Mouse (Mus musculus) neural tube, postnatal 0 days (tissue): ENCODE data around the gene N4bp3. TPM values are rescaled to one million over a fixed set of nuclear protein-coding genes. Genes with fewer than 3 reads are reported as not detected.

ENCODE experiments used
- polyA plus RNA-seq: library from polyadenylated mRNA; unstranded; fragments of >200 nt; fragmentation: Nextera tagmentation; extraction: Ambion mirVana; gene quantifications from 2 replicates; pipeline ENCODE4 v1.2.1, GENCODE M21; 2015

Gene N4bp3
- polyA plus RNA-seq = 34.1 and 36.4 TPM in 2 replicates

GRCm38 (mm10) chr11:51650691-51651515 is at the start of gene N4bp3, which contains the start of gene D930048N14Rik:
N4bp3 (minus strand) TSS chr11:51650842.
D930048N14Rik (plus strand) TSS chr11:51650954.

DNA sequence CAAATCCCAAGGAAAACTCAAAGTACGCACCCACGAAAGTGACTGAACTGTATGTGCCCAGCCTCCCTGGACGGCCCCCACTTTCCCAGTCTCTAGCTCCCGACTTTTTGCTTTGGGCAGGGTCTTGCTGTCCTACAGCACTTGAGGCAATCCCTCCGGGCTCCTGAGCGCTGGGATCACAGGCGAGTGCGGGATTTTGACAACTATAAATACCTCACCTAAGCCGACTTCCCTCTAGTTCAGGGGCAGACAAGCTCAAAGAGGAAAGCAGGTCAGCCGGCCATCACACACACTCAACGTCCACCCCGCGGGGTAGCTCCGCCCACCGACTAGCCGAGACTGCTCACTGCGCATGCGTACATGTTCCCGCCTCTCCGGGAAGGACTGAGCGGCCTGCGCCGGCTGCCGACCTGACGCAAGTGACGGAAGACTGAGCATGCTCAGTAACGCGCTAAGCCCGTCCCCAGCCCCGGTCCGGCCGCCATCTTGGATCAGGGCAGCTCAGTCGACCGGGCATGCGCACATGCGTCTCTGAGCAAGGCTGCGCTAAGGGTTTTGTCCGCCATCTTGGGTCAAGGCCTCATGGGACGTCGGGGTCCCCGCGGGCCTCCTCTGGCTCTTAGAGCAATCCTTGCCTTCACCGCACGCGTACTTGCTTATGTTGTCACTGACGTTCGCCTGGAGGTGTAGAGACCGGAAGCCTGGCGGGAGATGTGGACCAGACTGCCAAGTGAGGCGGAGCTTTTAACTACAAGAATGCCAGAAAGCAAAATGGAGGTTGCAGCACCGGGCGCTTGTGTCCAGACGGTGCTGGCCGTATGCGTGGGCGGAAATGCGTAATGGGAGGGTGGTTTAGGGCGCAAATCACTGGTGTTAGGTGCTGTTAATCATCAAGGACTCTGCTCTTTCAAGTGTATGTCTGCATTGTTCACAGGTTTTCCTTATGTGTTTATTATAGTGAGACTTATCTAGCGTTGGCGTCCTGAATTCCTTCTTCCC is 38.0 kb upstream of the N4bp3 start, which contains the start of gene 0610009B22Rik:
Gene 0610009B22Rik, minus strand, starts transcription at position 545 of the 999 bp plus-strand sequence.

DNA sequence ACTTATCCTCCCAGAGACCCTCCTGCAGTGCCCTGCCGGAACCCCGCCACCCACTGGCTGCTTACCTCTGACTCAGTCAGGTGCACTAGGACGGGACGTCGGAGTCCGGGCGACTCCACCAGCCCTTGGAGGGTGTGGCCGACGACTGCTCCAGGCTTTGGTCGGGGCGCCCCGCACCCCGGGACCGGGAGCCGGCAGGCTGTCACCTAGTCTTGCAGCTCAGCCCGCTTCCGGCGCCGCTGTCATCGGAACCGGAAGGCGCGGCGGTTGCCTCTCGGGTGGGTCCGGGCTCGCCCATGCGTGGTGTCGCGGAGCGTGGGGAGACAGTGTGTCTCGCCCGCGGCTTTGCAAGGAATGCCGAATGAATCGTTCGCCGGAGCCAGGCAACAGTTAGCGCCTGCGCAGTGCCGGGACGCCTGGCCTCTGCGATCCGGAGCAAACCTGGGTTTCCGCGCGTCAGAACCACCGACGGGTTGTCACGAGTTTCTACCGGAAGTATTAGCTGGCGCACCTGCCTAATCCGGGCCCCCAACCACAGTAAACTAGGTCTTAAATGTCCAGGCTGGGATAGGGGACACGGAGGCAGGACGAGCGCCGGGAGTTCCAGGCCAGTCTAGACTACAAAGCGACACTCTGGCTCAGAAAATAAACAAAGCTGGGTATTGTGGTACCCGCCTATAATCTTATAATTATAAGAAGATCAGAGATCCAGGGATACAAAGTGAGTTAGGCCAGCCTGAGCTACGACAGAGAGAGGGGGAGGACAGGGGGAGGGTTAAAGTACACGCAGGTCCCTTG is 14.9 kb downstream of the N4bp3 start, which contains the start of gene Rmnd5b:
Gene Rmnd5b, minus strand, starts transcription at position 372 of the 798 bp plus-strand sequence.

GRCm38 (mm10) chr11:51619409-51620060 is 31.1 kb downstream of the N4bp3 start, which contains the start of gene Nhp2:
Nhp2 (plus strand) TSS chr11:51619735.

GRCm38 (mm10) chr11:51606447-51607095 is 44.1 kb downstream of the N4bp3 start, which contains the start of gene Hnrnpab:
Hnrnpab (minus strand) TSS chr11:51606847.

Other genes with a start within 250 kb of the N4bp3 start
- 6.9 and 7.9 TPM in 2 replicates for gene Phykpl, start 66.1 kb downstream of the N4bp3 start, polyA plus RNA-seq
- 180 and 199 TPM in 2 replicates for gene Hnrnpab, start 44.0 kb downstream of the N4bp3 start, polyA plus RNA-seq
- 92.6 and 107 TPM in 2 replicates for gene Nhp2, start 31.1 kb downstream of the N4bp3 start, polyA plus RNA-seq
- gene Rmnd5b, start 14.9 kb downstream of the N4bp3 start, polyA plus RNA-seq = 64.2 and 70.1 TPM in 2 replicates
- gene D930048N14Rik, start 112 bp upstream of the N4bp3 start, polyA plus RNA-seq = 1.5 and 1.7 TPM in 2 replicates
- gene 0610009B22Rik, start 38.0 kb upstream of the N4bp3 start, polyA plus RNA-seq = 94.9 and 118 TPM in 2 replicates
- gene Sec24a, start 112.8 kb upstream of the N4bp3 start, polyA plus RNA-seq = 13.1 and 13.5 TPM in 2 replicates
- gene Sar1b, start 112.8 kb upstream of the N4bp3 start, polyA plus RNA-seq = 237 and 253 TPM in 2 replicates
- 1.5 and 1.6 TPM in 2 replicates for gene Jade2, start 206.8 kb upstream of the N4bp3 start, polyA plus RNA-seq